Mouse (Mus musculus) forebrain, postnatal 0 days (tissue): Measurements from ENCODE around the gene Cetn4. TPM values are rescaled to one million over a fixed set of nuclear protein-coding genes. Genes with fewer than 3 reads are reported as not detected.

Experiments
- ATAC-seq: fragments of 200-750 bp; cut with Nextera tagmentation; 2 replicates; pipeline ENCODE4 v1.8.0; 2017; ENCODE audit warnings: mild to moderate bottlenecking, moderate library complexity
- DNase-seq: peaks from one replicate; pipeline ENCODE4 v3.0.0-alpha.2; 2015
- H3K27ac ChIP-seq: fragments of 300-500 bp; sonication (generic); 2 replicates; pipeline ENCODE4 v1.5.1; 2014; ENCODE audit warnings: low read depth, mild to moderate bottlenecking, antibody characterized with exemption, low read length, moderate library complexity, mixed read lengths
- H3K27me3 ChIP-seq: fragments of 300-500 bp; sonication (generic); 2 replicates; pipeline ENCODE4 v1.6.1; 2014; ENCODE audit warnings: mild to moderate bottlenecking, low read length, mixed read lengths; ENCODE audit not compliant: insufficient read depth
- H3K36me3 ChIP-seq: fragments of 300-500 bp; sonication (generic); 2 replicates; pipeline ENCODE4 v1.6.1; 2014; ENCODE audit warnings: mild to moderate bottlenecking, moderate library complexity; ENCODE audit not compliant: insufficient read depth
- H3K4me1 ChIP-seq: fragments of 300-500 bp; sonication (generic); 2 replicates; pipeline ENCODE4 v1.6.1; 2014; ENCODE audit warnings: antibody characterized with exemption; ENCODE audit not compliant: insufficient read depth
- H3K4me2 ChIP-seq: fragments of 300-500 bp; sonication (generic); 2 replicates; pipeline ENCODE4 v1.6.1; 2014; ENCODE audit warnings: low read depth, mild to moderate bottlenecking, moderate library complexity
- H3K4me3 ChIP-seq: fragments of 300-500 bp; sonication (generic); 2 replicates; pipeline ENCODE4 v1.5.1; 2014; ENCODE audit warnings: low read depth, low read length, mixed read lengths
- H3K9ac ChIP-seq: fragments of 300-500 bp; sonication (generic); 2 replicates; pipeline ENCODE4 v1.6.1; 2014; ENCODE audit warnings: mild to moderate bottlenecking
- H3K9me3 ChIP-seq: fragments of 300-500 bp; sonication (generic); 2 replicates; pipeline ENCODE4 v1.6.1; 2016; ENCODE audit warnings: low read length
- CTCF ChIP-seq: sonication (generic); IDR thresholded peaks from 2 replicates; pipeline ENCODE4 v1.5.1; 2016; ENCODE audit warnings: antibody characterized with exemption, control low read depth, low read depth
- WGBS: fragments of 180-500 bp; shearing (Covaris S2); extraction: QIAGEN DNeasy Blood & Tissue Kit; methylation state at CpG from one replicate; pipeline ENCODE4 v1.1.7; 2014; 5-methylcytosine and 5-hydroxymethylcytosine counted together
- polyA plus RNA-seq: library from polyadenylated mRNA; unstranded; fragments of >200 nt; fragmentation: Nextera tagmentation; extraction: Ambion mirVana; gene quantifications from 2 replicates; pipeline ENCODE4 v1.2.1, GENCODE M21; 2015
- total RNA-seq: library from RNA; depleted of rRNA; stranded (reverse); fragments of >200 nt; gene quantifications from 2 replicates; pipeline ENCODE4 v1.2.3, GENCODE M21; 2014; rRNA removed

The Cetn4 gene
- total and polyA plus RNA-seq, 2 experiments from 2014 or later, result 4.1 to 5.0 TPM

DNA sequence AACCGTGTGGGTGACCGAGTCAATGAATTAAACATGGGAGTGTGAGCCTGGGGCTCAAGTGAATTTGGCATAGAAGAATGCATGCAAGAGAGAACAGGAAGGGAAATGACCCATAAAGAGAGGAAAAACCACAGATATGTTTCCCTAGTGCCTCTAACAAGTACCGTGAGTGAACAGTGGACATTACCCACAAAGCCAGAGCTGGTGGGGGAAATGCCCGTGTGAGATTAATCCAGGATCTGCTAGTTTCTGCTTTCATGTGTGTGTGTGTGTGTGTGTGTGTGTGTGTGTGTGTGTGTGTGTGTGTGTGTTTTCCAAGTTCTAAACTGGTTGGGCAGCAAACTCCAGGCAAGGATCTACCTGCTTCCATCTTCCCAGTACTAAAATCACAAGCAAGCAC is 42.6 kb downstream of the Cetn4 start:
- Histone ChIP-seq H3K4me1 (no peaks in the 10 kb centered on the region), H3K9ac (no peak overlapping the region), H3K36me3 (no peaks in the 10 kb centered on the region), H3K27ac (no peak overlapping the region), H3K4me3 (no peak overlapping the region), H3K4me2 (no peak overlapping the region), H3K9me3 (no peaks in the 10 kb centered on the region), H3K27me3 (no peaks in the 10 kb centered on the region)
- WGBS, result 82% methylated on average over 4 of the region's 4 CpGs
- ATAC-seq, result no peak
- DNase-seq, result no peak
- TF ChIP-seq CTCF, result no peak

DNA sequence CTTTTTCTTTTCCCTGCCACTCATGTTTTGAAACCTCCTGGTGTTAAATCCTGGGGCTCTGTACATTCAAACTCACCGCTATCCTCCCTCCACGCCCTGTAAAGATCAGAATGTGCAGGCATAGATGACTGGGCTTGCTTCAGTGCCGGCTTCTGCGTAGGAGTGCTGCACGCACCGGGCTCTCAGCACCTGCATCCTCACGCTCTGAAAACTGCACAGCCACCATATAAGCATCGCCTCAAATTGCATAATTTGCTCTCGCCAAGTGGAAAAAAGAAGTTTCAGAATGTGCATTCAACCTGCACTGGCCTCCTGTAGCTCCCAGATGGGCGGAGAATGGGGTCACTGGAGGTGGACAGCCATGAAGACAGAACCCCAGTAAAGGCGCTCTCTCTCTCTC is 44.2 kb downstream of the Cetn4 start:
- Histone ChIP-seq H3K4me1 (no peaks in the 10 kb centered on the region), H3K27ac (no peak overlapping the region), H3K4me2 (no peak overlapping the region), H3K9ac (no peak overlapping the region), H3K27me3 (no peaks in the 10 kb centered on the region), H3K4me3 (no peak overlapping the region), H3K9me3 (no peaks in the 10 kb centered on the region), H3K36me3 (no peaks in the 10 kb centered on the region)
- TF ChIP-seq CTCF, result no peak
- no peak for ATAC-seq
- 81% methylated on average over 11 of the region's 11 CpGs for WGBS
- no peak for DNase-seq

DNA sequence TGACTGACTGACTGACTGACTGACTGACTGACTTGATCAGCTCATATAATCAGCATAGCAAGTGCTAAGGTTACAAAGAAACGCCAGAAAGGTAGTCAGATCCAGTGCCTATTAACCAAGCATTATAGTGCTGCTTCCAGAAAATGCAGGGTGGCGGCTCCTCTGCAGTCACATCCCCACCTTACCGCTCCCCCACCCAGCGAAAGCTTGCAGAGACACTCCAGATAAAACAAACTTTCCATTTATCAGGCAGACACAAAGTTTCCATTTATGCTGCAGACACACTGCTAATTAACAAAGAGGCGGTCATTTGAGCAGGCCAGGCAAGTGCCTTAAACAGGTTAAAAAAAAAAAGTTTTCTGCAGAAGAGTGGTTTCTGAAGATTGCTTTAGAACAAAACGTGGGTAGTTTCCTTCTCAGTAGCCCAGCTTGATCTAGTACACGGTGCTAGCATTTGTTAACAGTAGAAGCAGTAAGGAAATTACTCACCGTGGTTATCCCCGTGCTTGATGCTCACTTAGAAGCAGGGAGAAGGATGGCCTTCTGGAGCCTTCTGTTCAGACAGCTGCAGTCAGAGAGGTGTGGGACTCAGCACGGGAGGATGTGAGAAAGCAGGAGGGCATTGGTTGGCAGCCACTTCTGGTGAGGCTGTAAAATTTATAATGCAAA is 53.0 kb downstream of the Cetn4 start:
- peak; percentile 72 for ATAC-seq
- Histone ChIP-seq H3K27me3 (no peaks in the 10 kb centered on the region), H3K4me2 (no peak overlapping the region), H3K9ac (no peak overlapping the region), H3K4me1 (no peaks in the 10 kb centered on the region), H3K9me3 (no peaks in the 10 kb centered on the region), H3K4me3 (no peak overlapping the region), H3K36me3 (no peaks in the 10 kb centered on the region), H3K27ac (no peak overlapping the region)
- TF ChIP-seq CTCF, result no peak
- peak; percentile 14 for DNase-seq
- WGBS, result 55% methylated on average over 10 of the region's 10 CpGs

DNA sequence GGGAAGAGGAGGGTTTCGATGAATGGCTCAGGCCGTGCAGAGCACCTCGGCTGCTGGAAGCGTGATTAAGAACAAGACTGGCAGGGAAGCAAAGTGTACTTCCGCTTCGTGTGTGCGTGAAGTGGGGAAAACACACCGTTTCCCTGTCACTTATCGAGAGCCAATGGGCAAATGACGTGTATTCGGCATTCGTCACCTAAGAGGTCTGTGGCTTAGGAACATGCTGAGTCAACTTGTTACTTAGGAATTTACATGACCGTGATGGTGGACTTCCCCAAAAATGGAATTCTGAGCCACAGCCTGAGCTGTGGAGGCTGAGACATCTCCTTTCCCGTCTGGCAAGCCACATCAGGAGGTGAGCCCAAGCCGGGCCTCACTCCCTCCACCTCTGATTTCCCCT is 54.7 kb downstream of the Cetn4 start:
- no peak for ATAC-seq
- no peaks in the 10 kb centered on the region for H3K27me3 ChIP-seq
- no peak overlapping the region for H3K27ac ChIP-seq
- H3K36me3 ChIP-seq, result no peaks in the 10 kb centered on the region
- H3K9me3 ChIP-seq, result no peaks in the 10 kb centered on the region
- TF ChIP-seq CTCF, result no peak
- no peak overlapping the region for H3K4me3 ChIP-seq
- H3K4me2 ChIP-seq, result no peak overlapping the region
- no peak overlapping the region for H3K9ac ChIP-seq
- no peaks in the 10 kb centered on the region for H3K4me1 ChIP-seq
- WGBS, result 91% methylated on average over 15 of the region's 15 CpGs
- no peak for DNase-seq

Other genes with a start within 250 kb of the Cetn4 start
- gene Adad1, start 249.2 kb downstream of the Cetn4 start, total RNA-seq, result 0.10 TPM in 1 of 2 replicates, not detected in the other
- gene Adad1, start 249.2 kb downstream of the Cetn4 start, polyA plus RNA-seq, result not detected in 2 replicates
- not detected in 2 replicates for gene Il2, start 186.7 kb downstream of the Cetn4 start, total RNA-seq
- gene Il2, start 186.7 kb downstream of the Cetn4 start, polyA plus RNA-seq, result 0.60 and 0.67 TPM in 2 replicates
- gene Il21, start 80.1 kb downstream of the Cetn4 start, total RNA-seq, result 0.14 TPM in 1 of 2 replicates, not detected in the other
- gene Il21, start 80.1 kb downstream of the Cetn4 start, polyA plus RNA-seq, result not detected in 2 replicates
- gene Bbs12, start 154 bp downstream of the Cetn4 start, total RNA-seq, result 6.4 TPM in 2 replicates
- 3.5 and 3.8 TPM in 2 replicates for gene Bbs12, start 154 bp downstream of the Cetn4 start, polyA plus RNA-seq
- 1.2 and 1.5 TPM in 2 replicates for gene Fgf2, start 35.6 kb upstream of the Cetn4 start, total RNA-seq
- gene Fgf2, start 35.6 kb upstream of the Cetn4 start, polyA plus RNA-seq, result 0.25 and 0.70 TPM in 2 replicates
- 18.9 and 33.3 TPM in 2 replicates for gene Spata5, start 107.2 kb upstream of the Cetn4 start, total RNA-seq
- 21.0 and 23.2 TPM in 2 replicates for gene Spata5, start 107.2 kb upstream of the Cetn4 start, polyA plus RNA-seq
- gene Nudt6, start 107.5 kb upstream of the Cetn4 start, total RNA-seq, result 4.5 and 6.6 TPM in 2 replicates
- gene Nudt6, start 107.5 kb upstream of the Cetn4 start, polyA plus RNA-seq, result 10.2 and 14.8 TPM in 2 replicates